Mouse (Mus musculus) MEL (cell line): ENCODE results near the gene C1ra. TPM values are rescaled to one million over a fixed set of nuclear protein-coding genes. Genes with fewer than 3 reads are reported as not detected.

ENCODE experiments used
- DNase-seq: peaks from one replicate; pipeline ENCODE4 v3.0.0; 2011; ENCODE audit warnings: low read depth, low spot score
- H3K27ac ChIP-seq: 2 replicates; pipeline ENCODE4 v1.5.1; 2012; ENCODE audit warnings: low read depth, mild to moderate bottlenecking, control low read depth, low read length, moderate library complexity; ENCODE audit not compliant: control insufficient read depth
- H3K27me3 ChIP-seq, 2 experiments: fragments of 150-350 bp in 1 of 2; sonication (generic) in 1 of 2; 2 replicates each; pipeline ENCODE4 v1.6.1; 2012; ENCODE audit warnings: low read length in 2 of 2, mild to moderate bottlenecking in 2 of 2, improper control_type of control experiment in 1 of 2, moderate library complexity in 1 of 2; ENCODE audit not compliant: insufficient read depth in 2 of 2, control insufficient read depth in 1 of 2
- H3K36me3 ChIP-seq, 2 experiments: 2 replicates each; pipeline ENCODE4 v1.6.1; 2012 to 2014; ENCODE audit warnings: low read length in 2 of 2, improper control_type of control experiment in 1 of 2, inconsistent platforms in 1 of 2, mild to moderate bottlenecking in 1 of 2; ENCODE audit not compliant: insufficient read depth in 2 of 2, control insufficient read depth in 1 of 2
- H3K4me1 ChIP-seq, 2 experiments: fragments of 150-350 bp in 1 of 2; sonication (generic) in 1 of 2; 2 replicates each; pipeline ENCODE4 v1.6.1; 2012; ENCODE audit warnings: low read length in 2 of 2, improper control_type of control experiment in 1 of 2, mild to moderate bottlenecking in 1 of 2; ENCODE audit not compliant: insufficient read depth in 2 of 2, control insufficient read depth in 1 of 2
- H3K4me3 ChIP-seq, 2 experiments: fragments of 150-350 bp in 1 of 2; sonication (generic) in 1 of 2; 2 replicates each; pipeline ENCODE4 v1.5.1; 2012; ENCODE audit warnings: low read depth in 2 of 2, low read length in 2 of 2, mild to moderate bottlenecking in 2 of 2, moderate library complexity in 2 of 2, control low read depth in 1 of 2, improper control_type of control experiment in 1 of 2; ENCODE audit not compliant: control insufficient read depth in 1 of 2, insufficient read depth in 1 of 2
- H3K79me2 ChIP-seq: 2 replicates; pipeline ENCODE4 v1.6.1; 2012; ENCODE audit warnings: mild to moderate bottlenecking, low read length, moderate library complexity; ENCODE audit not compliant: control insufficient read depth, poor library complexity, insufficient read depth
- H3K9ac ChIP-seq: 2 replicates; pipeline ENCODE4 v1.6.1; 2012; ENCODE audit warnings: low read depth, mild to moderate bottlenecking, control low read depth, low read length, moderate library complexity; ENCODE audit not compliant: control insufficient read depth, poor library complexity, severe bottlenecking
- H3K9me3 ChIP-seq: fragments of 150-350 bp; sonication (generic); replicated peaks from 2 replicates; pipeline ENCODE4 v1.6.1; 2012; ENCODE audit warnings: mild to moderate bottlenecking, low read length, improper control_type of control experiment, moderate library complexity; ENCODE audit not compliant: insufficient read depth
- E2F4 ChIP-seq: IDR thresholded peaks from 2 replicates; pipeline ENCODE4 v1.6.1; 2011; ENCODE audit warnings: low read depth, low read length, improper control_type of control experiment, borderline replicate concordance
- ELF1 ChIP-seq: IDR thresholded peaks from 2 replicates; pipeline ENCODE4 v1.6.1; 2014; ENCODE audit warnings: low read depth, mild to moderate bottlenecking, inconsistent platforms, low read length, improper control_type of control experiment, moderate library complexity
- EP300 ChIP-seq, 2 experiments: IDR thresholded peaks; 2 replicates each; pipeline ENCODE4 v1.6.1; 2011; ENCODE audit warnings: improper control_type of control experiment in 2 of 2, low read length in 2 of 2, low read depth in 1 of 2, mild to moderate bottlenecking in 1 of 2
- GABPA ChIP-seq: IDR thresholded peaks from 2 replicates; pipeline ENCODE4 v1.6.1; 2012; ENCODE audit warnings: low read depth, mild to moderate bottlenecking, inconsistent platforms, low read length, improper control_type of control experiment, moderate library complexity
- GATA1 ChIP-seq: IDR thresholded peaks from 2 replicates; pipeline ENCODE4 v1.6.1; 2011; ENCODE audit warnings: low read depth, low read length, improper control_type of control experiment
- MAX ChIP-seq: IDR thresholded peaks from 2 replicates; pipeline ENCODE4 v1.6.1; 2011; ENCODE audit warnings: low read length, improper control_type of control experiment
- MAZ ChIP-seq: IDR thresholded peaks from 2 replicates; pipeline ENCODE4 v1.6.1; 2012; ENCODE audit warnings: low read depth, mild to moderate bottlenecking, inconsistent platforms, low read length, improper control_type of control experiment
- MEF2A ChIP-seq: IDR thresholded peaks from 2 replicates; pipeline ENCODE4 v1.6.1; 2014; ENCODE audit warnings: low read depth, mild to moderate bottlenecking, inconsistent platforms, low read length, improper control_type of control experiment; ENCODE audit not compliant: poor library complexity, insufficient replicate concordance, severe bottlenecking; ENCODE audit errors: extremely low read depth
- NRF1 ChIP-seq: IDR thresholded peaks from 2 replicates; pipeline ENCODE4 v1.6.1; 2014; ENCODE audit warnings: low read depth, mild to moderate bottlenecking, inconsistent platforms, low read length, improper control_type of control experiment, moderate library complexity; ENCODE audit not compliant: poor library complexity, insufficient read depth, severe bottlenecking
- POLR2A ChIP-seq, 2 experiments: IDR thresholded peaks; 2 replicates each; pipeline ENCODE4 v1.6.1; 2011 to 2012; ENCODE audit warnings: low read length in 2 of 2, mild to moderate bottlenecking in 2 of 2, control low read depth in 1 of 2, improper control_type of control experiment in 1 of 2, low read depth in 1 of 2, moderate library complexity in 1 of 2; ENCODE audit not compliant: control insufficient read depth in 1 of 2, insufficient read depth in 1 of 2, poor library complexity in 1 of 2
- POLR2AphosphoS2 ChIP-seq: IDR thresholded peaks from 2 replicates; pipeline ENCODE4 v1.6.1; 2011; ENCODE audit warnings: low read length, improper control_type of control experiment
- POLR2AphosphoS5 ChIP-seq: IDR thresholded peaks from 2 replicates; pipeline ENCODE4 v1.6.1; 2012; ENCODE audit warnings: low read depth, borderline replicate concordance, mild to moderate bottlenecking, inconsistent platforms, low read length, moderate library complexity, mixed read lengths
- SIN3A ChIP-seq: IDR thresholded peaks from 2 replicates; pipeline ENCODE4 v1.6.1; 2012; ENCODE audit warnings: low read length, improper control_type of control experiment, inconsistent platforms
- SMC3 ChIP-seq: IDR thresholded peaks from 2 replicates; pipeline ENCODE4 v1.6.1; 2011; ENCODE audit warnings: low read depth, low read length, improper control_type of control experiment
- TAL1 ChIP-seq: IDR thresholded peaks from 2 replicates; pipeline ENCODE4 v1.6.1; 2012; ENCODE audit warnings: mild to moderate bottlenecking, inconsistent platforms, low read length, moderate library complexity, mixed read lengths
- TBP ChIP-seq: IDR thresholded peaks from 2 replicates; pipeline ENCODE4 v1.8.0; 2011; ENCODE audit warnings: low read depth, low read length, improper control_type of control experiment
- ZMIZ1 ChIP-seq: IDR thresholded peaks from 2 replicates; pipeline ENCODE4 v1.6.1; 2012; ENCODE audit warnings: low read depth, mild to moderate bottlenecking, inconsistent platforms, low read length, improper control_type of control experiment, moderate library complexity
- polyA plus RNA-seq, 2 experiments: library from polyadenylated mRNA; stranded (reverse) in 1 of 2; unstranded in 1 of 2; fragments of >175 nt in 1 of 2; fragments of >200 nt in 1 of 2; gene quantifications; 2 replicates each; pipeline versions ENCODE4 v1.2.1 to v1.2.4; 2012; ENCODE audit warnings: low replicate concordance in 2 of 2, low read depth in 1 of 2; ENCODE audit not compliant: insufficient read length in 2 of 2, insufficient read depth in 1 of 2, missing spikeins in 1 of 2
- total RNA-seq: library from RNA; depleted of rRNA; stranded (reverse); fragments of 300-350 nt; gene quantifications from 2 replicates; pipeline ENCODE4 v1.2.3, GENCODE M21; 2012

The C1ra gene
- total and polyA plus RNA-seq, 3 experiments: 0.19 to 0.28 TPM; not detected in 1

DNA sequence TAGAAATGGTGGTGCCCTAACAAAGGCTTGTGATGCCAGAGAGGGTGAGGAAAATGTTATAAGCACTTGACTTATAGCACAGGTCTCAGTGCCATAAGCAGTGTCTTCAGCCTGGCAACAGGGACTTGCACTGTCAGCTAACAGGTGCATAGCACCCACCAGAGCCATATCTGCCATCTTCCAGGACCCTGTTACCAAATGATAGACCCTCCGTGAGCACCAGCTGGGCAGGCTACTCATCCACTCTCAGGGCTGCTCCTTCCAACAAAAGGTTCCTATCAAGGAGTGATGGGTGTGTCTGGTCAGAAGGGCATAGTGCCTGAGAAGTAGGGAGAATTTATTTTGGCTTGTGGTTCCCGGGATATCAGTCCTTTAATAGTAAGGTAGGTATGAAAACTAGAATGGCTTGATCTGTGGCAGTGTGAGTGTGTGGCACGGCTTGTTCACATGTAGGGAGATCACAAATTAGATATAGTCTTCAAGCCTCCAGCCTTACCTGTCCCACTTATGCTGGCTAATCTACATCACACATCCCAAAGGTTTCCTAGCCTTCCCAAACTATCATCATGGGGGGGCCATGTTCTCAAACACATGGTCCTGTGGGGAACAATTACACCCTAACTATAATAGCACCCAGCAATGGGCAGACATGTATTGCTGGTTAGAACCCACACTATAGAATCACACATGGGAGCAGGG, 33.2 kb upstream of the C1ra start:
- peaks cover 21% of the 10 kb centered on the region for H3K79me2 ChIP-seq
- H3K4me3 ChIP-seq: peak overlapping the region in 1 of 2 experiments; percentile 2; a peak in 1 of 4 replicates
- H3K4me1 ChIP-seq: peaks cover 0 to 33% of the 10 kb centered on the region in 2 experiments; a peak in 3 of 4 replicates
- peak; percentile 86 for DNase-seq
- peak overlapping the region; percentile 96 for H3K27ac ChIP-seq
- H3K9me3 ChIP-seq: no peaks in the 10 kb centered on the region
- H3K36me3 ChIP-seq: peaks cover 0 to 14% of the 10 kb centered on the region in 2 experiments; a peak in 2 of 4 replicates
- peak overlapping the region; percentile 86 for H3K9ac ChIP-seq
- TF ChIP-seq POLR2AphosphoS5: no peak; the same call in 1 of the 2 replicates
- no peak for TF ChIP-seq SIN3A
- TF ChIP-seq GATA1: no peak
- no peak for TF ChIP-seq GABPA
- TF ChIP-seq POLR2AphosphoS2: no peak
- TF ChIP-seq SMC3: no peak
- TF ChIP-seq ELF1: no peak
- TF ChIP-seq TAL1: peak; percentile 58
- TF ChIP-seq NRF1: no peak
- no peak for TF ChIP-seq TBP
- TF ChIP-seq EP300 (IDR thresholded peaks at IDR 0.05; ENCODE audit: low read depth in 1 of 2, low read length in 2 of 2): no peak
- no peak for TF ChIP-seq ZMIZ1
- no peak for TF ChIP-seq E2F4
- no peak for TF ChIP-seq MAX
- TF ChIP-seq POLR2A (IDR thresholded peaks at IDR 0.05; ENCODE audit: control insufficient read depth in 1 of 2, insufficient read depth in 1 of 2, low read depth in 1 of 2, low read length in 2 of 2, poor library complexity in 1 of 2): peak in 1 of 2 experiments; percentile 68; a peak in 1 of 4 replicates
- TF ChIP-seq, all 39 proteins: peak for 2
- no peaks in the 10 kb centered on the region for H3K27me3 ChIP-seq

DNA sequence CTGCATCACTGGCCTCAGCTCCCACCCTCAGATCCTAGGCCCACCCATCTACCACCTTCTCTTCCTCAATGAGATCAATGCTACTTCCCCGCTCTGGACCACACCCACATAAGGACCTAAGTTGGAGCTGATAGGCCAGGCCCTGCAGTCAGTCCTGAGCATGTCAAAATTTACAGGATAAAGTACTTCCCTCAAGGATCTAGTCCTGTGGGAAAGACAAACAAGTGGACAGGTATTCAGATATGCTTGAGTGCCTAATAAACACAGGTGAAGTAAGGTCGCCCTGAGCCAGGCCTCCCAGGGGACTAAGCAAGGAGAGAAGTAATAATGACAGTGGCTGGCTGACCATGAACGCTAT, 32.7 kb upstream of the C1ra start:
- H3K4me3 ChIP-seq: no peak overlapping the region
- peaks cover 17% of the 10 kb centered on the region for H3K79me2 ChIP-seq
- H3K36me3 ChIP-seq: peaks cover 0 to 14% of the 10 kb centered on the region in 2 experiments; a peak in 2 of 4 replicates
- no peak for TF ChIP-seq MAZ
- TF ChIP-seq E2F4: no peak
- TF ChIP-seq POLR2A (IDR thresholded peaks at IDR 0.05; ENCODE audit: control insufficient read depth in 1 of 2, insufficient read depth in 1 of 2, low read depth in 1 of 2, low read length in 2 of 2, poor library complexity in 1 of 2): peak in 1 of 2 experiments; percentile 53; a peak in 2 of 4 replicates
- TF ChIP-seq MEF2A: no peak
- TF ChIP-seq, all 39 proteins: peak for 1
- Histone ChIP-seq H3K9ac (peak overlapping the region; percentile 86), H3K4me1 (peaks cover 0 to 33% of the 10 kb centered on the region in 2 experiments; a peak in 3 of 4 replicates), H3K9me3 (no peaks in the 10 kb centered on the region), H3K27me3 (no peaks in the 10 kb centered on the region), H3K27ac (peak overlapping the region; percentile 96)
- peak; percentile 94 for DNase-seq
